Mouse (Mus musculus): ENCODE results near the gene Zdhhc6. TPM values are rescaled to one million over a fixed set of nuclear protein-coding genes. Genes with fewer than 3 reads are reported as not detected.
A peak's percentile ranks its signal among the peaks of the same experiment; 100 is the strongest.

The Zdhhc6 gene
- 39.2 and 41.2 TPM in 2 replicates for total RNA-seq (2021)
- long read RNA-seq, experiment 1, transcript Zdhhc6-207 (11 exons, 2,168 nt): major isoform, 80 of 109 reads
- long read RNA-seq, experiment 1, transcript Zdhhc6-201 (11 exons, 2,263 nt): minor isoform, 10 of 109 reads
- long read RNA-seq, experiment 1, partial matches to known transcripts: 4 of 109 reads
- long read RNA-seq, experiment 1, other reads (novel, unspliced or antisense): 15 of 109 reads
- long read RNA-seq, experiment 2, transcript Zdhhc6-207 (11 exons, 2,168 nt): major isoform, 62 of 70 reads
- long read RNA-seq, experiment 2, partial matches to known transcripts: 2 of 70 reads
- long read RNA-seq, experiment 2, other reads (novel, unspliced or antisense): 5 of 70 reads

GRCm38 (mm10) chr19:55315452-55316108, at the start of gene Zdhhc6:
Zdhhc6 (minus strand) TSS chr19:55316032.
- peak; percentile 90 for DNase-seq

GRCm38 (mm10) chr19:55362606-55363005, 46.8 kb upstream of the Zdhhc6 start:
- no peak for DNase-seq

GRCm38 (mm10) chr19:55350673-55351378, 35.0 kb upstream of the Zdhhc6 start:
- no peak for DNase-seq

GRCm38 (mm10) chr19:55348187-55348586, 32.4 kb upstream of the Zdhhc6 start:
- no peak for DNase-seq

GRCm38 (mm10) chr19:55343274-55343673, 27.4 kb upstream of the Zdhhc6 start:
- no peak for DNase-seq

- DNase-seq: no peak
These were observed 26.6 kb upstream of the Zdhhc6 start for GRCm38 (mm10) chr19:55342423-55342822.

GRCm38 (mm10) chr19:55341377-55341776, 25.5 kb upstream of the Zdhhc6 start:
- no peak for DNase-seq

- DNase-seq: no peak
These were observed 24.7 kb upstream of the Zdhhc6 start for GRCm38 (mm10) chr19:55340521-55340920.

GRCm38 (mm10) chr19:55337664-55338063, 21.8 kb upstream of the Zdhhc6 start:
- no peak for DNase-seq

- no peak for DNase-seq
These were observed 21.2 kb upstream of the Zdhhc6 start for GRCm38 (mm10) chr19:55337066-55337465.

- DNase-seq: no peak
These were observed 20.6 kb upstream of the Zdhhc6 start for GRCm38 (mm10) chr19:55336441-55336840.

- DNase-seq: no peak
These were observed 20.0 kb upstream of the Zdhhc6 start for GRCm38 (mm10) chr19:55335881-55336280.

GRCm38 (mm10) chr19:55332641-55333268, 16.9 kb upstream of the Zdhhc6 start:
- peak; percentile 74 for DNase-seq

- no peak for DNase-seq
These were observed 15.9 kb upstream of the Zdhhc6 start for GRCm38 (mm10) chr19:55331776-55332175.

GRCm38 (mm10) chr19:55327510-55327909, 11.7 kb upstream of the Zdhhc6 start:
- DNase-seq: no peak

GRCm38 (mm10) chr19:55322604-55323003, 6.8 kb upstream of the Zdhhc6 start:
- DNase-seq: no peak

GRCm38 (mm10) chr19:55319521-55319920, 3.7 kb upstream of the Zdhhc6 start:
- DNase-seq: peak; percentile 63

GRCm38 (mm10) chr19:55319036-55319435, 3.2 kb upstream of the Zdhhc6 start:
- DNase-seq: no peak

- no peak for DNase-seq
These were observed 1.1 kb upstream of the Zdhhc6 start for GRCm38 (mm10) chr19:55316901-55317300.

- peak; percentile 93 for DNase-seq
These were observed 380 bp upstream of the Zdhhc6 start, which contains the start of gene Vti1a for GRCm38 (mm10) chr19:55316109-55316714. Vti1a (plus strand) TSS chr19:55316295.

GRCm38 (mm10) chr19:55313649-55314048, 2.2 kb downstream of the Zdhhc6 start:
- no peak for DNase-seq

- no peak for DNase-seq
These were observed 4.0 kb downstream of the Zdhhc6 start for GRCm38 (mm10) chr19:55311874-55312273.

Measured in adrenal gland, postnatal 14 days (tissue).